Mouse (Mus musculus): ENCODE data around the gene Gpsm1. TPM values are rescaled to one million over a fixed set of nuclear protein-coding genes. Genes with fewer than 3 reads are reported as not detected.

Gpsm1 gene
- total and polyA plus RNA-seq, 3 experiments, result 1.4 to 6.9 TPM; not detected in 1

DNA sequence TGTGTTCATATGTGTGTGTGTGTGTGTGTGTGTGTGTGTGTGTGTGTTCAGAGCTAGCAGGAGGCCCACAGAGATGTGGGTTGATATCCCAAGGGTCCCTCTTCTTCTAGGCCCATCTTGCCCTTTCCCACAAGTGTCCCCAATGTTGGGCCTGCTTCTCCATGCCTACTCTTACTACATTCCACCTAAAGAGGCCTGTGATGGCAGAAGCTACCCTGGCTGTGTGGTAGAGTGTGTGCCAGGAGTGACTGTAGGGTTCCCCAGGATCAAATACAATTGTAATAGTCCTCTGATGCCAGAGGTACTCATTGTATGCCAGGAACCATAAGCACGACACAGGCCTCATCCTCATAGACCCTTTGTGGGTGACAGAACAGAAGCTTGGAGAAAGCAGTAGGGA lies 1.9 kb upstream of the Gpsm1 start:
- Histone ChIP-seq H3K36me3 (ENCODE audit: control insufficient read depth in 1 of 2, insufficient read depth in 2 of 2, low read length in 2 of 2) (no peaks in the 10 kb centered on the region), H3K79me2 (ENCODE audit: control insufficient read depth, insufficient read depth, low read length, poor library complexity) (no peaks in the 10 kb centered on the region), H3K4me3 (ENCODE audit: control insufficient read depth in 1 of 2, insufficient read depth in 1 of 2, low read depth in 2 of 2, low read length in 2 of 2) (no peak overlapping the region), H3K9ac (ENCODE audit: control insufficient read depth, low read depth, low read length, poor library complexity, severe bottlenecking) (no peak overlapping the region), H3K9me3 (replicated peaks; ENCODE audit: insufficient read depth, low read length) (no peaks in the 10 kb centered on the region), H3K27me3 (ENCODE audit: control insufficient read depth in 1 of 2, insufficient read depth in 2 of 2, low read length in 2 of 2) (peaks cover 0 to 2% of the 10 kb centered on the region in 2 experiments; a peak in 3 of 4 replicates), H3K27ac (ENCODE audit: control insufficient read depth, low read depth, low read length) (no peak overlapping the region), H3K4me1 (ENCODE audit: control insufficient read depth in 1 of 2, insufficient read depth in 2 of 2, low read length in 2 of 2) (no peaks in the 10 kb centered on the region; a peak in 1 of 4 replicates)
- no peak for TF ChIP-seq HCFC1 (IDR thresholded peaks at IDR 0.05; ENCODE audit: low read depth, low read length)
- no peak for TF ChIP-seq UBTF (IDR thresholded peaks at IDR 0.05; ENCODE audit: borderline replicate concordance, insufficient read depth, low read depth, low read length)
- no peak for TF ChIP-seq MEF2A (IDR thresholded peaks at IDR 0.05; ENCODE audit: extremely low read depth, insufficient replicate concordance, low read depth, low read length, poor library complexity, severe bottlenecking)
- no peak for TF ChIP-seq CHD1 (IDR thresholded peaks at IDR 0.05; ENCODE audit: low read depth, low read length)
- no peak for TF ChIP-seq GATA1 (IDR thresholded peaks at IDR 0.05; ENCODE audit: low read depth, low read length)
- TF ChIP-seq EP300 (IDR thresholded peaks at IDR 0.05; ENCODE audit: low read depth in 1 of 2, low read length in 2 of 2), result no peak
- TF ChIP-seq NELFE (IDR thresholded peaks at IDR 0.05; ENCODE audit: low read depth, low read length), result no peak
- no peak for TF ChIP-seq RCOR1 (IDR thresholded peaks at IDR 0.05; ENCODE audit: low read depth, low read length)
- no peak for TF ChIP-seq ELF1 (IDR thresholded peaks at IDR 0.05; ENCODE audit: low read depth, low read length)
- TF ChIP-seq USF2 (IDR thresholded peaks at IDR 0.05; ENCODE audit: borderline replicate concordance in 1 of 2, insufficient read depth in 1 of 2, low read depth in 1 of 2, low read length in 2 of 2), result no peak
- no peak for TF ChIP-seq E2F4 (IDR thresholded peaks at IDR 0.05; ENCODE audit: borderline replicate concordance, low read depth, low read length)
- TF ChIP-seq ZC3H11A (IDR thresholded peaks at IDR 0.05; ENCODE audit: low read depth, low read length), result no peak
- no peak for TF ChIP-seq USF1 (IDR thresholded peaks at IDR 0.05; ENCODE audit: low read depth, low read length)
- TF ChIP-seq TBP (IDR thresholded peaks at IDR 0.05; ENCODE audit: low read depth, low read length), result no peak
- TF ChIP-seq MAZ (IDR thresholded peaks at IDR 0.05; ENCODE audit: low read depth, low read length), result no peak
- TF ChIP-seq MXI1 (IDR thresholded peaks at IDR 0.05; ENCODE audit: low read depth, low read length), result no peak
- no peak for TF ChIP-seq JUND (IDR thresholded peaks at IDR 0.05; ENCODE audit: low read depth, low read length)
- DNase-seq (ENCODE audit: low read depth, low spot score), result no peak

DNA sequence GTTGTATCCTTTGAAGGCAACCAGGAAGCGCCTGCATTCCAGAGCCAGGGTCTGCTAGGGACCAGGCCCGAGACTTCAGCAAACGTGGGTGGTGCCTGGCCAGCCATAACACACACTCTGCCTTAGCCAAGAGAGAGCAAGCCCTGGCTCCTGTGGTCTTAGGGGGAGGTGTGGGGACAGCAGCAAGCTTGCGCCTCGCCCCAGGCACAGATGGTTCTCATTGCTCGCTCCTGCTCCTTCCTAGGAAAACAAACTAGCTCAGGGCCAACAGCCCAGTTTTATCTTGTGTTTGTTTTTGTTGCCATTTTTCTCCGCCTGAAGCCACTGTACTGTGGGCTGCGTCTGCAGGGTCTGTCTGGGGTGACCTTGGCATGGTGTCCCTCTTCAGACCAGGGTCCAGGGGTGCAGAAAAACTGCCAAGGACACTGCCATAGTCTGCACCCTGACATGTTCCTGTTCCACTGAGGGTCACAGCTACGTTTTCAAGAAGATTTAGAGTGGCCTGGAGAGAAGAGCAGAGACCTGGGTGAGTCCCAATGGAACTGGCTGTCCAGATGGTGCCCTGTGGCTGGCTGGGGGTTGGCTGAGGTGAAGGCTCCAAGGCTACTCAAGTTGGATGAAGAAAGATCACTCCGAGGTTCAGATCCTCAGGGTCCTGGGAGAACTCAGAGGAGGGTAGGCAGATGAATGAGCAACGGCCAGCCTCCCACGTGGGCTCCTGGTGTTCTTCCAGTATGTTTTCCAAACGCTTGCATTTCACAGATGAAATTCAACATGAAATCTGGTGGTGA lies 839 bp upstream of the Gpsm1 start:
- H3K4me3 ChIP-seq (ENCODE audit: control insufficient read depth in 1 of 2, insufficient read depth in 1 of 2, low read depth in 2 of 2, low read length in 2 of 2), result no peak overlapping the region
- H3K27ac ChIP-seq (ENCODE audit: control insufficient read depth, low read depth, low read length), result no peak overlapping the region
- TF ChIP-seq USF2 (IDR thresholded peaks at IDR 0.05; ENCODE audit: borderline replicate concordance in 1 of 2, insufficient read depth in 1 of 2, low read depth in 1 of 2, low read length in 2 of 2) (no peak), POLR2AphosphoS5 (IDR thresholded peaks at IDR 0.05; ENCODE audit: borderline replicate concordance, low read depth, low read length) (no peak), E2F4 (IDR thresholded peaks at IDR 0.05; ENCODE audit: borderline replicate concordance, low read depth, low read length) (no peak), NRF1 (IDR thresholded peaks at IDR 0.05; ENCODE audit: insufficient read depth, low read depth, low read length, poor library complexity, severe bottlenecking) (no peak), TCF12 (IDR thresholded peaks at IDR 0.05; ENCODE audit: low read depth, low read length) (no peak), POLR2AphosphoS2 (IDR thresholded peaks at IDR 0.05; ENCODE audit: low read length) (no peak), NELFE (IDR thresholded peaks at IDR 0.05; ENCODE audit: low read depth, low read length) (no peak), SIN3A (IDR thresholded peaks at IDR 0.05; ENCODE audit: low read length) (no peak), TBP (IDR thresholded peaks at IDR 0.05; ENCODE audit: low read depth, low read length) (no peak), ZKSCAN1 (IDR thresholded peaks at IDR 0.05; ENCODE audit: low read depth, low read length) (no peak), MYB (IDR thresholded peaks at IDR 0.05; ENCODE audit: low read depth, low read length) (no peak), HCFC1 (IDR thresholded peaks at IDR 0.05; ENCODE audit: low read depth, low read length) (no peak)
- DNase-seq (ENCODE audit: low read depth, low spot score), result no peak
- H3K79me2 ChIP-seq (ENCODE audit: control insufficient read depth, insufficient read depth, low read length, poor library complexity), result no peaks in the 10 kb centered on the region
- H3K36me3 ChIP-seq (ENCODE audit: control insufficient read depth in 1 of 2, insufficient read depth in 2 of 2, low read length in 2 of 2), result no peaks in the 10 kb centered on the region
- H3K4me1 ChIP-seq (ENCODE audit: control insufficient read depth in 1 of 2, insufficient read depth in 2 of 2, low read length in 2 of 2), result no peaks in the 10 kb centered on the region; a peak in 1 of 4 replicates
- H3K27me3 ChIP-seq (ENCODE audit: control insufficient read depth in 1 of 2, insufficient read depth in 2 of 2, low read length in 2 of 2), result peaks cover 0 to 2% of the 10 kb centered on the region in 2 experiments; a peak in 3 of 4 replicates
- no peak overlapping the region for H3K9ac ChIP-seq (ENCODE audit: control insufficient read depth, low read depth, low read length, poor library complexity, severe bottlenecking)
- H3K9me3 ChIP-seq (replicated peaks; ENCODE audit: insufficient read depth, low read length), result no peaks in the 10 kb centered on the region
